Mouse (Mus musculus) MEL (cell line): Measurements from ENCODE around the gene Tsn. TPM values are rescaled to one million over a fixed set of nuclear protein-coding genes. Genes with fewer than 3 reads are reported as not detected.

Source experiments
- DNase-seq: peaks from one replicate; pipeline ENCODE4 v3.0.0; 2011; ENCODE audit warnings: low read depth, low spot score
- H3K27ac ChIP-seq: 2 replicates; pipeline ENCODE4 v1.5.1; 2012; ENCODE audit warnings: low read depth, mild to moderate bottlenecking, control low read depth, low read length, moderate library complexity; ENCODE audit not compliant: control insufficient read depth
- H3K27me3 ChIP-seq, 2 experiments: fragments of 150-350 bp in 1 of 2; sonication (generic) in 1 of 2; 2 replicates each; pipeline ENCODE4 v1.6.1; 2012; ENCODE audit warnings: low read length in 2 of 2, mild to moderate bottlenecking in 2 of 2, improper control_type of control experiment in 1 of 2, moderate library complexity in 1 of 2; ENCODE audit not compliant: insufficient read depth in 2 of 2, control insufficient read depth in 1 of 2
- H3K36me3 ChIP-seq, 2 experiments: 2 replicates each; pipeline ENCODE4 v1.6.1; 2012 to 2014; ENCODE audit warnings: low read length in 2 of 2, improper control_type of control experiment in 1 of 2, inconsistent platforms in 1 of 2, mild to moderate bottlenecking in 1 of 2; ENCODE audit not compliant: insufficient read depth in 2 of 2, control insufficient read depth in 1 of 2
- H3K4me1 ChIP-seq, 2 experiments: fragments of 150-350 bp in 1 of 2; sonication (generic) in 1 of 2; 2 replicates each; pipeline ENCODE4 v1.6.1; 2012; ENCODE audit warnings: low read length in 2 of 2, improper control_type of control experiment in 1 of 2, mild to moderate bottlenecking in 1 of 2; ENCODE audit not compliant: insufficient read depth in 2 of 2, control insufficient read depth in 1 of 2
- H3K4me3 ChIP-seq, 2 experiments: fragments of 150-350 bp in 1 of 2; sonication (generic) in 1 of 2; 2 replicates each; pipeline ENCODE4 v1.5.1; 2012; ENCODE audit warnings: low read depth in 2 of 2, low read length in 2 of 2, mild to moderate bottlenecking in 2 of 2, moderate library complexity in 2 of 2, control low read depth in 1 of 2, improper control_type of control experiment in 1 of 2; ENCODE audit not compliant: control insufficient read depth in 1 of 2, insufficient read depth in 1 of 2
- H3K79me2 ChIP-seq: 2 replicates; pipeline ENCODE4 v1.6.1; 2012; ENCODE audit warnings: mild to moderate bottlenecking, low read length, moderate library complexity; ENCODE audit not compliant: control insufficient read depth, poor library complexity, insufficient read depth
- H3K9ac ChIP-seq: 2 replicates; pipeline ENCODE4 v1.6.1; 2012; ENCODE audit warnings: low read depth, mild to moderate bottlenecking, control low read depth, low read length, moderate library complexity; ENCODE audit not compliant: control insufficient read depth, poor library complexity, severe bottlenecking
- H3K9me3 ChIP-seq: fragments of 150-350 bp; sonication (generic); replicated peaks from 2 replicates; pipeline ENCODE4 v1.6.1; 2012; ENCODE audit warnings: mild to moderate bottlenecking, low read length, improper control_type of control experiment, moderate library complexity; ENCODE audit not compliant: insufficient read depth
- BHLHE40 ChIP-seq: IDR thresholded peaks from 2 replicates; pipeline ENCODE4 v1.6.1; 2012; ENCODE audit warnings: low read depth, mild to moderate bottlenecking, inconsistent platforms, low read length, improper control_type of control experiment, borderline replicate concordance
- CHD1 ChIP-seq: IDR thresholded peaks from 2 replicates; pipeline ENCODE4 v1.6.1; 2012; ENCODE audit warnings: low read depth, mild to moderate bottlenecking, inconsistent platforms, low read length, improper control_type of control experiment
- CHD2 ChIP-seq: IDR thresholded peaks from 2 replicates; pipeline ENCODE4 v1.6.1; 2011; ENCODE audit warnings: low read length, improper control_type of control experiment
- E2F4 ChIP-seq: IDR thresholded peaks from 2 replicates; pipeline ENCODE4 v1.6.1; 2011; ENCODE audit warnings: low read depth, low read length, improper control_type of control experiment, borderline replicate concordance
- EP300 ChIP-seq, 2 experiments: IDR thresholded peaks; 2 replicates each; pipeline ENCODE4 v1.6.1; 2011; ENCODE audit warnings: improper control_type of control experiment in 2 of 2, low read length in 2 of 2, low read depth in 1 of 2, mild to moderate bottlenecking in 1 of 2
- GABPA ChIP-seq: IDR thresholded peaks from 2 replicates; pipeline ENCODE4 v1.6.1; 2012; ENCODE audit warnings: low read depth, mild to moderate bottlenecking, inconsistent platforms, low read length, improper control_type of control experiment, moderate library complexity
- GATA1 ChIP-seq: IDR thresholded peaks from 2 replicates; pipeline ENCODE4 v1.6.1; 2011; ENCODE audit warnings: low read depth, low read length, improper control_type of control experiment
- HCFC1 ChIP-seq: IDR thresholded peaks from 2 replicates; pipeline ENCODE4 v1.6.1; 2012; ENCODE audit warnings: low read depth, mild to moderate bottlenecking, inconsistent platforms, low read length, improper control_type of control experiment, moderate library complexity
- KAT2A ChIP-seq: conservative IDR thresholded peaks from 2 replicates; pipeline ENCODE4 v1.6.1; 2012; ENCODE audit warnings: low read depth, low read length, improper control_type of control experiment, inconsistent platforms
- MAFK ChIP-seq: IDR thresholded peaks from 2 replicates; pipeline ENCODE4 v1.6.1; 2011; ENCODE audit warnings: low read depth, mild to moderate bottlenecking, low read length, improper control_type of control experiment, borderline replicate concordance
- MYB ChIP-seq: IDR thresholded peaks from 2 replicates; pipeline ENCODE4 v1.6.1; 2011; ENCODE audit warnings: mild to moderate bottlenecking, low read depth, low read length, improper control_type of control experiment
- POLR2A ChIP-seq, 2 experiments: IDR thresholded peaks; 2 replicates each; pipeline ENCODE4 v1.6.1; 2011 to 2012; ENCODE audit warnings: low read length in 2 of 2, mild to moderate bottlenecking in 2 of 2, control low read depth in 1 of 2, improper control_type of control experiment in 1 of 2, low read depth in 1 of 2, moderate library complexity in 1 of 2; ENCODE audit not compliant: control insufficient read depth in 1 of 2, insufficient read depth in 1 of 2, poor library complexity in 1 of 2
- POLR2AphosphoS5 ChIP-seq: IDR thresholded peaks from 2 replicates; pipeline ENCODE4 v1.6.1; 2012; ENCODE audit warnings: low read depth, borderline replicate concordance, mild to moderate bottlenecking, inconsistent platforms, low read length, moderate library complexity, mixed read lengths
- RAD21 ChIP-seq: IDR thresholded peaks from 2 replicates; pipeline ENCODE4 v1.6.1; 2011; ENCODE audit warnings: mild to moderate bottlenecking, low read depth, low read length, improper control_type of control experiment
- RCOR1 ChIP-seq: IDR thresholded peaks from 2 replicates; pipeline ENCODE4 v1.6.1; 2012; ENCODE audit warnings: low read depth, mild to moderate bottlenecking, inconsistent platforms, low read length, improper control_type of control experiment
- SIN3A ChIP-seq: IDR thresholded peaks from 2 replicates; pipeline ENCODE4 v1.6.1; 2012; ENCODE audit warnings: low read length, improper control_type of control experiment, inconsistent platforms
- TBP ChIP-seq: IDR thresholded peaks from 2 replicates; pipeline ENCODE4 v1.8.0; 2011; ENCODE audit warnings: low read depth, low read length, improper control_type of control experiment
- USF1 ChIP-seq: IDR thresholded peaks from 2 replicates; pipeline ENCODE4 v1.6.1; 2014; ENCODE audit warnings: low read depth, mild to moderate bottlenecking, inconsistent platforms, low read length, improper control_type of control experiment, moderate library complexity
- USF2 ChIP-seq, 2 experiments: IDR thresholded peaks; 2 replicates each; pipeline ENCODE4 v1.6.1; 2011 to 2012; ENCODE audit warnings: improper control_type of control experiment in 2 of 2, low read length in 2 of 2, borderline replicate concordance in 1 of 2, inconsistent platforms in 1 of 2, low read depth in 1 of 2, mild to moderate bottlenecking in 1 of 2; ENCODE audit not compliant: insufficient read depth in 1 of 2
- ZC3H11A ChIP-seq: IDR thresholded peaks from 2 replicates; pipeline ENCODE4 v1.6.1; 2012; ENCODE audit warnings: low read depth, mild to moderate bottlenecking, inconsistent platforms, low read length, improper control_type of control experiment
- ZKSCAN1 ChIP-seq: IDR thresholded peaks from 2 replicates; pipeline ENCODE4 v1.6.1; 2012; ENCODE audit warnings: low read depth, mild to moderate bottlenecking, inconsistent platforms, low read length, improper control_type of control experiment, moderate library complexity
- ZNF384 ChIP-seq: IDR thresholded peaks from 2 replicates; pipeline ENCODE4 v1.6.1; 2012; ENCODE audit warnings: low read depth, mild to moderate bottlenecking, inconsistent platforms, low read length, improper control_type of control experiment
- polyA plus RNA-seq, 2 experiments: library from polyadenylated mRNA; stranded (reverse) in 1 of 2; unstranded in 1 of 2; fragments of >175 nt in 1 of 2; fragments of >200 nt in 1 of 2; gene quantifications; 2 replicates each; pipeline versions ENCODE4 v1.2.1 to v1.2.4; 2012; ENCODE audit warnings: low replicate concordance in 2 of 2, low read depth in 1 of 2; ENCODE audit not compliant: insufficient read length in 2 of 2, insufficient read depth in 1 of 2, missing spikeins in 1 of 2
- total RNA-seq: library from RNA; depleted of rRNA; stranded (reverse); fragments of 300-350 nt; gene quantifications from 2 replicates; pipeline ENCODE4 v1.2.3, GENCODE M21; 2012

Tsn gene
- total and polyA plus RNA-seq, 3 experiments: 119 to 378 (median 167) TPM

DNA sequence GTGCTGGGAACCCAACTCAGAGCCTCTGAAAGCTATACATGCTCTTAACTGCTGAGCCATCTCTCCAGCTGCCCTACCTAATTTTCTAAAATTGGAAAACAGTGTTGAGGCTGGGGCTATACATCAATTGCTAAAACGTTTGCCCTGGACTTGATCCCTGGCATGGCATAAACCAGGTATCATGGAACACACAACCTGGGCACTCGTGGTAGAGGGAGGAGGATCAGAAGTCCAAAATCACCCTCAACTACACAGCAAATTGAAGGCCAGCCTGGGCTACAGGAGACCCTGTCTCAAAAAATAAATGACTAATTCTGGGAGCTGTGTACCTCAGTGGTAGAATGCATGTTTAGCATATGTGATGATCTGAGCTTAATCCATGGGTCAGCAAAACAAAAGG lies 13.8 kb downstream of the Tsn start:
- H3K9me3 ChIP-seq: no peaks in the 10 kb centered on the region
- no peak overlapping the region for H3K4me3 ChIP-seq
- no peaks in the 10 kb centered on the region for H3K4me1 ChIP-seq
- H3K27ac ChIP-seq: no peak overlapping the region
- H3K9ac ChIP-seq: no peak overlapping the region
- H3K79me2 ChIP-seq: no peaks in the 10 kb centered on the region
- DNase-seq: no peak
- H3K36me3 ChIP-seq: peaks cover 0 to 9% of the 10 kb centered on the region in 2 experiments; a peak in 2 of 4 replicates
- TF ChIP-seq ZKSCAN1 (no peak), KAT2A (no peak), RCOR1 (no peak), CHD2 (no peak), MAFK (no peak), SIN3A (no peak)
- no peaks in the 10 kb centered on the region for H3K27me3 ChIP-seq

- H3K4me3 ChIP-seq: no peak overlapping the region
- H3K9me3 ChIP-seq: no peaks in the 10 kb centered on the region
- H3K27ac ChIP-seq: no peak overlapping the region
- H3K9ac ChIP-seq: no peak overlapping the region
- H3K27me3 ChIP-seq: no peaks in the 10 kb centered on the region
- no peaks in the 10 kb centered on the region for H3K79me2 ChIP-seq
- no peak for DNase-seq
- H3K36me3 ChIP-seq: peaks cover 0 to 9% of the 10 kb centered on the region in 2 experiments; a peak in 2 of 4 replicates
- H3K4me1 ChIP-seq: no peaks in the 10 kb centered on the region
- TF ChIP-seq HCFC1 (no peak), RCOR1 (no peak), E2F4 (no peak), EP300 (IDR thresholded peaks at IDR 0.05; ENCODE audit: low read depth in 1 of 2, low read length in 2 of 2) (no peak), GABPA (no peak), POLR2A (IDR thresholded peaks at IDR 0.05; ENCODE audit: control insufficient read depth in 1 of 2, insufficient read depth in 1 of 2, low read depth in 1 of 2, low read length in 2 of 2, poor library complexity in 1 of 2) (no peak), TBP (no peak), BHLHE40 (no peak), ZKSCAN1 (no peak), USF2 (IDR thresholded peaks at IDR 0.05; ENCODE audit: borderline replicate concordance in 1 of 2, insufficient read depth in 1 of 2, low read depth in 1 of 2, low read length in 2 of 2) (no peak), MAFK (no peak), ZC3H11A (no peak), ZNF384 (no peak), CHD1 (no peak), MYB (no peak), USF1 (no peak), RAD21 (no peak), GATA1 (no peak), POLR2AphosphoS5 (no peak)
Measured at GRCm38 (mm10) chr1:118296673-118297072, 14.9 kb downstream of the Tsn start.
